Mouse (Mus musculus) cerebellum, adult 9-10 months (tissue): ENCODE results near the gene Tcte3.
"Not testable (repeated sequence)": the region's sequence is repeated elsewhere in the genome, so short reads cannot be mapped to it uniquely, and the experiment has no call there.

Experiments used
- DNase-seq: peaks from one replicate; pipeline ENCODE4 v3.0.0; 2022

Tcte3 gene

DNA sequence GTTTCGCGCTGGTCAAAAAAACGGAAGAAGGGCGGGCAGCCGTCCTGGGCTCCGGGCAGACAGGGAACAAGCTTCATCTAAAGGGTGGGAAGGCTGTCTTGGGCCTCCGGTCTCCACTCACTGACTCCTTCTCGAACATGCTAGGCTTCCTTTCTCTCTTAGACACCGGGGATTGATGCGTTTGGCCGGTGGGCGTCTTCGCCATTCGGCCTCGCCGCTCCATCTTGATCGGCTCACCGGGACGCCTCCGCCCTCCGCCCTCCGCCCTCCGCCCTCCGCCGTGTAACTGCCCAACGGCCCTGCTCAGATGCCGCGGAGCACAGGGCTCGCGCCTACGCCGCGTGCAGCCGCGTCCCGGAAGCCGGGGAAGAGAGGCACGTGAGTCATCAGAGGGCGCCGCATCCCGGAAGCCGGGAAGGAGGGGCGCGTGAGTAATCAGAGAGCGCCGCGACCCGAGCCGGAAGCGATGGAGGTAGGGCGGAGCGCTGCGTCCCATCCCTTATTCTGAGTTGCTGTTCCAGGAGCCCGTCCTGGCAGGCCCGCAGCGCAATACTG, at the start of gene Tcte3, which contains the start of the genes Ermard and Gm3448:
Gene Tcte3 (minus strand): TSS at position 314 of the 555 bp plus-strand sequence.
Gene Ermard (plus strand): TSS at position 34 of the 555 bp plus-strand sequence.
Gene Gm3448 (minus strand): TSS at position 363 of the 555 bp plus-strand sequence.
- DNase-seq: peak; percentile 30

DNA sequence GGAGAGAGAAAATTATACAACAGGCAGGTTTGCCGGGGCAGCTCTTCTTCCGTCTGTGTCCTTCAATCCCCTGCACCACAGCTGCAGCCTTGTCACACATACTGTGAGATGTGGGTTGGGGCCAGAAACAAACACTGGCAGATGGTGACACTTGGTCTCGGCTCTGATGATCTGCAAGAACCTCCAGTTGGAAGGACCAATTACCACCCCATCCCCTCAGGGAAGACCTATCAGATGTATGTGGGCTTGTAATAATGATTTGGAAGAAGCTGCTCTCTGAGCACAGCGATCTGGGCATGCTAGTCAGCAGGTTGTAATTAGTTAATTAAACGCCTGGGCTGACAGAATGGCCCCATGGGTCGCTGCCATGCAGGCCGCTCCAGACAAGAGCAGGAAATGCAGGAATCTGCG, 47.3 kb upstream of the Tcte3 start:
- peak; percentile 43 for DNase-seq

DNA sequence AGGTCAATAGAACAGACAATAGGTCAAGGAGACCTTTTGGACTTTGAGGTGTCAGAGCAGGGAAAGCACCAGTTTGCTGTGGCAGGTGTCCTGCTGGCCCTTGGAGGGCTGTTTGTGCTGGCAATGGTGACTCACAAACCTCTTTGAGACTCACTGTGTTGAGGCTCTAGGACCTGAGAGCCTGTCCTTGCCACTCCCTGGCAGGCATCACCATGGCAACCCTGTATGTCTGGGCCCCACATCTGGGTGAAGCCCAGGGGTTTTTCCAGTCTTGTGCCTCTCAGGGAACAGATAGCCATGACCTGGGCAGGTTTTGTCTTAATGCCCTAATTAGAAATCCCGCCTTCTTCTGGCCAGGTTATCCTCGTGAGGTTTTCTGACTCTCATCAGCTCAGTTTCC, 46.9 kb upstream of the Tcte3 start:
- DNase-seq: no peak

DNA sequence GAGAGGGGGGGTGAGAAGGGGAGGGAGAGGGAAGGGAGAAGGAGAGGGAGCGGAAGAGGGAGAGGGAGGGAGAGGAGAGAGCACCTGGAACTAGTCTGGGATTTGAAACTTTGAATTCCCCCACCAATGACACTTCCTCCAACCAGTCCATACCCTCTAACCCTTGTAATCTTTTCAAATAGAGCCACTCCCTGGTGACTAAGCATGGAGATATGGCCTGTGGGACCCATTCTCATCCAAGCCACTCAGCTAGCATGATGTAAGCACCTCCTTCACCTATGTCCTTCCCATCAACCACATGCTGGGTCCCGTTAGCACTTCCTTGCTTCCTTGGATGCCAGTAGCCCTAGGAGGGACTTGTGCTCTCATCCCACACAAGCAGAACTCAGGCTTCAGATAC, 43.7 kb upstream of the Tcte3 start:
- no peak for DNase-seq

DNA sequence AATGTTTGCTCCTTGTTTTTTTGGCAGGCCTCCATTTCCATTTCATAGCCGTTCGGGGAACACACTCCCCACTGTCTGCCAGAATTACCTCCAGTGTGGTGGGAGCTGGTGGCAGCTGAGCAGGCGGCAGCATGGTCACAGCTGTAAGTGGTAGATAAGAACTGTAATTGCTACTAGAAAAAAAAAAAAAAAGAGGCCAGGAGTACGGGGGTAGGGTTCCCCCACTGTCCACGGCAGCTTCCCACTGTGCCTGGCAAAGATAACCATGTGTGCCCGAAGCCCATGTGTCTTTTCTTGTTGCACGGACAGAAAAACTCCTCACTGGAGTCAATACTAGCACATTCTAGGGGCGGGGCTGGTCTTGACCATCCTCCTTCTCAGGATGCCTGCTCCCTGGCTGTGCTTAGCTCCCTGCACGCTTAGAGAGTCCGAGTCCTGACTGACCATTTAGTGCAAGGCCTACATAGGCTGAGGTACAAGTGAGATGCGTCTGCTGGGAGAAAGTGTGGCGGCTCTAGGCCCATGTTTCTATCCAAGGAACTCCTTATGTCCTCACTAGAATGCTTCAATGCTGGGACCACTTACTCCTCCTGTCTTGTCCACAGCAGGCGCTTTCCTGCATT, 43.0 kb upstream of the Tcte3 start:
- DNase-seq: no peak

DNA sequence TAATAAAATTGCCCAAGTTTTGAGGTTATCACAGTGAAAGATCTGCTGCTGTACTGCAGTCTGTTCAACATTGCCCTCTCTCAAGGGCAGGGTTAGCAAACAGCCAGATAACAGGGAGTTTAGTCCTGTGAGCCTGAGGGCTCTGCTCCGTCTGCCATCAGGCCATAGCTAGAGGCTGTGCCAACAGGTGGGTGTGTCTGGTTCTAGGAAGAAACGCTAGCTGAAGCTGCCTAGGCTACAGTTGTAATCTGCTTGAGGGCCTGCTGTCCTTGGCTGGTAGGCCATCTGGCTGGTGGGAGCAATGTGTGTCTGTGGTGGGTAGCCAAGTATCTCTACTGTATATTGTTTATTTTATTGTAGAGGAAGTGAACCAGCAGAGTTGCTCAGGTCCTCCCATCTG, 36.2 kb upstream of the Tcte3 start:
- DNase-seq: no peak

DNA sequence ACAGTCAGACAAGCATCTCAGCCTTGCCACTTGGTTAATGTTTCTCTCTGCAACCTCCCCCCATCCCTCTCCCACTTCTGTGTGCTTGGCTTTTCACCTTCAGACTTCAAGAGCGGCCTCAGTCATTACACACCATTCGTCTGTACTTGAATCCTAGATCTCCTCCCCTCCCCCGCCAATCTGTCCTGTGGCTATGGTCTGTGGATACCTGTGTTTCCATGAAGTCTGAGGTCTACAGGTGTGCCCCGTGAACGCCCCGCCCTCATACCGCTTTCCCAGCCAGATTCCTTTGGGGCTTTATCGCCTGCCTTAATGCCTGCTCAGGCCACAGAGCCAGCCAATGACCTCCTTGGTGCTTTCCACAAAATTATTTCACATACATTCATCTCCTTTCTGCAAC, 33.7 kb upstream of the Tcte3 start:
- DNase-seq: no peak

DNA sequence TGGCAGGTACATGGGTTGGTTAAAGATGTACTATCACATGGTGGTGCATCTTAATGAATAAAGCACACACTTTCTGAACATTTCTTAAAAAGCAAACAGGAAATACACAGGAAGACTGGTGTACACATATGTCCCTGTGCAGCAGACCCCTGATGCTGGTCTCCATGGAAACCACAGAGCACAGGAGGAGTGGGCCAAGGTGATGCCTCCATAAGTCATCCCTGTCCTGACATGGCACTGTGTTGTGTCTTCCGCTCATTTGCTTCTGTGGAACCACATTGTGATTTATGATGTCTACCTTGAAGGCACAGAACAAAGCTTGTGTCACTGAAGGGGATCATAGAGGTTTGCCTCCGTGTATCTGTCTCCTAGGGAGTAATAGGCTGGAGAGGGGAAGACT, 30.9 kb upstream of the Tcte3 start:
- no peak for DNase-seq

DNA sequence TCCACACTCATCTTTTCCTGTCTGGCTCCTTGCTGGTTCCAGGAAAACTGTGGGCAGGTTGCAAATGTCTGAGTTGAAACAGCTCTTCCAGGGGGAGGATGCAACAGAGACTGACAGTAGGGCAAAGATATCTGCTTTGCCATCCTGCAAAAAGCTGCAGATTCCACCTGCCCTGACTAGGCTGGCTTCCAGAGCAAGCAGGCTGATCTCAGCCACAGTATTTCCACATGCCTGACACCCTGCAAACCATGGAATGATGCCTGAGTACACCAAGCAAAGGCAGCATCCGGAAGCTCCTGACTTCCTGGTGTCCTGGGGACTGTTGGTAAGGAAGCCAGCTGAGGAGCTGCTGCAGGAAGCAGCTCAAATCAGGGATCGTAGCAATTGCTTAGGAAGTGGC, 27.8 kb upstream of the Tcte3 start:
- DNase-seq: no peak

DNA sequence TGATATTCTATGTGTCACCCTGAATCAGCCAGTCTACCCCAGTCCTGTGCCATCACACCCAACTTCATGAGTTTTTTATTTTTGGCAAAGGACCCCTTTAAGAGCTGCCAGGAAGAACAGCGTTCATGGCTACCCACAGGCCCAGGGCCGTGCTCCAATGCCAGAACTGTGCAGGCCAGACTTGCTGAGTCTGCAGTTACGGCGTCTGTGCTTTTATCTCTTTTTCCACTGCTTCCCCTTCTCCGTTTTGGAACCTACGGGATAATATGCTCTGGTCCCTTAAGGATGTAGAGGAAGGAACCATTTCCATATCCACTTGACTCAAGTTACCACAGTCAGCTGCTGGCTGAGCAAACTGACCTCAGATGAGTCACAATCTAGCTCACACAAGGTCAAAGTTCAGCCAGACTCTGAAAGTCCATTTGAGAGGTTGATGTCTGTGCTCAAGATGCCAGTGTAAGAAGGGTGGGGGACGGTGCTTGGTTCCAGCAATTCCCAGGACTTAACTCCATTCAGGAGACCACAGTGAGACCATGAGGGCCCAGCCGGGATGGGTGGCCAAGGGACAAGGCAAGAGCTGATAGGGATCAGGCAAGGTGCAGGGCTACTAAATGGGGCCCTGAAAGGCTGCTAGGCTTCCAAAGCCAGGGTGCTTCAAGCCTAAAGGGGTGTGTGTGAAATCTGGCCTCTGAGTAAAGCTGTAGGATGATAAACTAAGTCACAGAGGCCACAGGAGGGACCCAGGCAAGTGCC, 26.9 kb upstream of the Tcte3 start:
- no peak for DNase-seq

DNA sequence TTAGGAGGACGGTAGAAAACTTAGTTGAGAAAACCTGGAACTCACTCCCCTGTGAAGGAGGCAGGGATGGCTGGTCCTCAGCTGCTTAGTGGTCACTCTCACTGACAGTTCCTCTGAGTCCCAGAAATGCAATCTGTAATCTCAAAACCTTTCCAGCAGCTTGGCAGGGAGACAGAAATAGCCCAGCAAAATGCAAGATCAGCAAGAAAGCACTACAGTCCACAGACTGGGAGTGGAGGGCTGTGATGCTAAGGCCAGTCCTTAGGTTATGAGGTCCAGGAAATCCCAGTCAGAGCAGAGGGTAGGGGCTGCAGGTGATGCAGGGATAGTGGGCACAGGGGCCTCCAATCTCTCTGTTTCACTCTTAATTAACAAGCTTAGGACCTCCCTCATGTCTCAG, 25.6 kb upstream of the Tcte3 start:
- DNase-seq: no peak

DNA sequence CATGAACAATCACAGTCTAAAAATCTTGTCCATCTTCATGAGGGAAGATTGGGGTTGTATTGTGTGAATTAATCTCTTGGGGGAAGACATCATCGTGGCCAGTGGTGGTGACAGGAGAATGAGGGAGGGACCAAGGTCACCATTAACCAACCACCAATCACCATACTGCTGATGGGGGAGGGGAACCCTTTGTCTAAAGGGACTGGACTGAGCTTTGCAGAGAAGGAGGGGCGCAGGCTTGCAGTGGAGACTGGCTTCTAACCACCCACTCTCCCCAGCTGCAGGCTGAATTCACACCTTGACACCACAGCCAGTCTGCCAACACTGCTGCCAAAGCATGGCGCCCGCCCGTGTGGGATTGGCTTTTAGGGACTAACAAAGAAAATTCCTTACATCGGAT, 24.8 kb upstream of the Tcte3 start:
- peak; percentile 15 for DNase-seq

DNA sequence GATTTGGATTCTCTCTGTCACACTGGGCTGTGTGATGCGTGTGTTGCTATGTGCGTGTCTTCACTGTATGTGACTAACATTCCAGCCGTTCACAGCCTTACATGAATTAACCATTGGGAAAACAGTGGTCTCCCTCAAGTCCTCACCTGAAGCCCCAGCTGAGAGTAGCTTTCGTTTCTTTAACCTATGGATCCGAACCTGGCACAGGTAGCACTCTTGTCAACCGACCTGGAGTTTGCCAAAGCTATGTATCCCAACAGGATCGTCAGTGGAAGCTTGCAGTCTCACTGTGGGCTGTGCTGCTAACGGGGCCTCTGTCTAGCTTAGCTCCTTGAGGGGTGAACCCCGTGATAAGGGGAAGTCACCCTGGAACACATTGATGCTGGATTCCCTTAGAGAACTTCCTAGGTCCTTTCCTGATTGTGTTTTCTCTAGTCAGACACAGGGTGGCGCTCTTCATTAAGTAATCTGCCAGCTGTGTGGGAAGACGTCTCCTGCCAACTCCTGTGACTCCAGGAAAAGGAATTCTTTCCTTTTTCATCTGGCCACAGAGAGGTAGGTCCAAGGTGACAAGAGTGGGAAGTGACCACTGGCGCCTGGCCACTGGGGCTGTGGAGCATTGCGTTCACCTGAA, 24.2 kb upstream of the Tcte3 start:
- peak; percentile 56 for DNase-seq

DNA sequence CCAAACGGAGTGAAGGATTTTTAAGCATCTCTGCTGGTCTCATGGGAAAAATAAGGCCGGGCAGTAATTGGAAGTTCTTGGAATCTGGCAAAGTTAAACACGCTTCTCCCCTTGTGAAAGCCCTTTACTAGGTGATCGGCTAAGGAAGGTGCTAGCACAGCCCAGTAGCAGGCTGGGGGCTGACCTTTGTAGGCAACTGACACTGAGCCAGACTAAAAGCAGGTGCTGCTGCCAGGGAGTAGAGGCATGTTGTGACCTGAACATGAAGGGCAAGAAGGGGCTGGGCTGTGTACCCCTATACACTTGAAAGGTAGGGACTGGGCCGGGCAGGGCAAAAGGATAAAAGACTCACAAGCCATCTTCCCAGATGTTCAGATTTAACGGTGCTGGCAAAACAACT, 19.1 kb upstream of the Tcte3 start:
- DNase-seq: no peak

DNA sequence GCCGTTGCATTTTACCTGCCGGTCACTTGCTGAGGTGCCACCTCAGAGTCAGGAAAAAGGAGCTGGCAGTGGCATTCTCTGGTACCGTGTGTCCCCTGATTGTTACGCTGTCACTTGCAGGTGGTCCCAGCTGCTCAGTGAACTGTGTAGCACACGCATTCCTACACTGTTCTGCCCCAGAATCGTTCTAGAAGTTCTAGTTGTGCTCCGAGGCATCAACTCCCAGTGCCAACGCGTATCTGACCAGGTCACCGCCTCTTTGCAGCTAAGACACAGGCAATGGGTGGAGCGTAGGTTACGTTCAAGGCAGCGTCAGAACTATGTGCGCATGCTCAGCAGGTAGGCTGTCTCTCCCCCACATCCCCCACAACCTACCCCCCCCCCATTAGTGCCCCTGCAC, 18.4 kb upstream of the Tcte3 start:
- no peak for DNase-seq

DNA sequence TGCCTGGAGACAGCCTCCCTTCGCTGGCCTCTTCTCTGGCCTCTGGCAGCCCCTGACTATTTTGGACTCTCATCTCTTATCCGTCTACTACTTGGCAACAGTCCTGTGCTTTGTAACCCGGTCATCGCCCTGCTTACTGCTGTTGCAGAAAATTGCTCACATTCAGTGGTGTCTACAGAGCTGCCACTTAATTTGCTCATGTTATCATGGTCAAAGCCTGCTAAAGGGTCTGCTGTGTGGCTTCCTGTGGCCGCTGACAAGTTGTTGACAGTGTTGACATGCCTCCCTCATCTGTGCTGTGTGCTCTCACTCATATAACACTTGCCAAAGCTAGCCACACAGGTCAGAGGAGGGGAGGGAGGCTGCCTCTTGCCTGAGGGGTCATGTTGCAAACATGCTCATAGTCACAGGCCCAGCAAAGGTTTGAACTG, 16.9 kb upstream of the Tcte3 start:
- DNase-seq: no peak

DNA sequence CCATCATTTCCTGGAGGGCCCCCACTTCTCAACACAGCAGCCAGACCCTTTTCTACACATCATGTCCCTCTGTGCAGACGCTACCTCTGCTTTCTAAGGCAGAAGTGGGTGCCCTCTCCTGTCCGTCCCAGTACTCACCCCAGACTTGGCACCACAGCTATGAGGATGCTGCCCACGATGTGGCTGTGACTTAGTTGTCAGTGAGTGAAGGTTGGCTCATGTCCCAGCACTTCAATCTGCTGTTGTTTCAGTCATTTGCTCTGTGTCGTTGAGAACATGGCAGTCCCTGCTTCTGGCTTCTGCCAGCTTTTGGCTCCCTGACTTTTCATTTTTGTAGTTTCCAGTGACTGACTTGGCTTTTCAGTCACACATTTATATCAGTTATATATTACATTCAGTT, 14.6 kb upstream of the Tcte3 start:
- no peak for DNase-seq

DNA sequence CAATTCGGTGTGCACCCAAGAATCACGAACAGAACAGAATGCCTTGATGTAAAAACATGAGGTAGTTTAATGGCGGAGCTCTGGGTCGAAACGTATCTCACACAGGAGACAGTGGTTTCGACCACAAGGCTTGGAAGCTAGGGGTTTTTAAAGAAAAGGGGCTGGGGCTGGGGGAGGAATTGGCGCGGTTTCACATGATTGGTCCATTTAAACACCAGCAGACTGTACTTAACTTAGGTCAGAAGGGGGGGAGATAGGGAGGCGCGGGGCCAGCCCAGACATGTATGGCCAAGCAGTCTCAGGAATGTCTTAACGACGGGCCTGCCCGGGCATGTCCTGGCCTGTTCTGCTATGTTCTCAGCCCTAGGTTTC, 12.5 kb upstream of the Tcte3 start:
- not testable (repeated sequence) for DNase-seq

DNA sequence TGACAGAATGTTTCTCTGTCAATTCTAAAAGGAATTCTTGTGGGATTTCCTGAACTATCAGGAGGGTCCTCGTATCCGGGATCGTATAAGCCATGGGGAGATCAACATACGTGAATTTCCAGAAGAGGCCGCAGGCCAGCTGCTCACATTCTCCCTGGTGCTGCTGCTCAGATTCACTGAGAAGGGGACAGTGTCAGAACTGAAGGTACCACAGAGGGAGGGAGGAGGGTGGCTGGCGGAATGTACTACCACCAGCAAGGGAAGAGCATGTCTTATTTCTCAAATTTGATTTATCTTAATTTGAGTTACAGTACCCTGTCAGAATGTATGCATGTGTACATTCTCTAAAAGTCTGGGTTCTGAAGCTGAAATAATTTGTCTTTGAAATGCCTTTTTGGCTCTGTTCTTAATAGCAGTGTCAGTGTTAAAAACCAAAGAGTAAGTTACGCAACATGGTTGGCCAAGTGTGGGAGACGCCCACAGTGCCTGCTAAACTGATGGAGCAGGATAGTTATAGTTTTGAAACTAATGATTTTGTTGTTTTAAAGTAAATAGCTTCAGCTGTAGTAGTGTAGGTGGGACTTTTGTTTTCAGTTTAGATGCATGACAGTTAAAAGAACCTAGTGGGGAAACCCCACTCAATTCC, 12.0 kb upstream of the Tcte3 start:
- DNase-seq: not testable (repeated sequence)

DNA sequence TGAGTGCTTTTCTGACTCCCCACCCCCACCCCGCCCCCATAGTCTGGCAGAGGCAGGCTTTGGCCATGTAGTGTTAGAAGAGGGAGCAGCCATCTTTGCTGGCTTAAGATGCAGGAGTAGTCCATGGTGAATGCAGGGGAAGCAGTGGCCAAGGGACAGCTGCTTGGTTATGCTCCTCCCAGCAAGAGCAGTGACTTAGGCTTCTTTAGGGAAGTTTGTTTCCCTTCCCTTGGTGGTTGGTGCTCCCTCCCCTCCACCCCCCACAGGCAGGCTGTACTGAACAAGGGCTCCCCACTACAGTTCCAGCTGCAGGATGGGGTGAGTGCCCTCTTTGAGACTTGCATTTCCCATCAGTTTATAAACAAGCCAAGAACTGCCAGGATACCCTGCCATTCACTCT, 11.5 kb upstream of the Tcte3 start:
- not testable (repeated sequence) for DNase-seq

DNA sequence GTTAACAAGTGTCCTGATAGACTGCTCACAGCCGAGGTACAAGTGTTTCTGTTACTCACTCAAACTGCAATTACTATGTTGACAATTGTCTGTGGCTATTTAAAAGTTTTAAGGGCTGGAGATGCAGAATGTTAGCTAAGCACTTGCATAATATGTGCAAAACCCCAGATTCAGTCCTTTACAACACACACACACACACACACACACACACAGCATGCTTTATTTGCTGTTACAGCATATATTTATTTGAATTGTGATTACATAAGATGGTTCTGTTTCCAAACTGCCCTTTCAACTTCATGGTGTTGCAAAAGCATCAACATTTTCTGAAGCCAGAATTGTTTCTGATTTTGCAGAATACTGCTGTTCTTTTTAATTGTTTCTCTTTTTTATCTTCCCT, 9.1 kb upstream of the Tcte3 start:
- DNase-seq: not testable (repeated sequence)

DNA sequence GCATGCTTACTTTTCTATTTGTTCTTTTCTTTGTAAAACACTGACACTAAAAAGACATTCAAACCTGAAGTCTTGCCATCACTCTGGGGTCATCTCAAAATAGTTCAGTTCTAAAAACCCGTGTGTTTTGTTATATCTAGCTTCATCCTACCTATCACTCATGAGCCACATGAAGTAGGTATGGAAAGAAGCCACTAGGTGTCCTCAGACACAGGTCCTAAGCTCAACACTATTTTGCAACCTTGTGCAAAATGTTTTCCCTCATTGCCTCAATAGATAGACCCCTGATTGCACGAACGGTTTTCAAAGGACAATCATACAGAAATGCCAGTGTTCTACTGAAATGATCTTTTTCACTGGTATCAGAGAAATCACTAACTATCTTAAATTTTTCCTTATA, 833 bp downstream of the Tcte3 start:
- DNase-seq: not testable (repeated sequence)

DNA sequence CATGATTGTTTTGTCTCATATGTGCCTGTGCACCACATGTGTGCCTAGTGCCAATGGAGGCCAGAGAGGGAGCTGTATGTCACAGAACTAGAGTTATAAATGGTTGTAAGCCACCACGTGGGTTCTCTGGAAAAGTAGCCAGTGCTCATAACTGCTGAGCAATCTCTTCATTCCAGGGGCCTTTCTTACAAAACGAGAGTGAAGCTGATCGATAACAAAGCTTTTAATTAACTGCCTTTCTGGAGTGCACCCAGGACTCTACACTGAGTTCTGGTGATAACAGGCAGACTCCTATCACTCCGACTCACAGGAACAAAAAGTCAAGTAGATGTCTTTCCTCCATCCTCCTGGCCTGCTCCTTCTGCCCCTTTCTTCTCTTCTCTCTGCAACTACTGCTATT, 9.9 kb downstream of the Tcte3 start:
- not testable (repeated sequence) for DNase-seq
